Mouse (Mus musculus): ENCODE data around the gene Pitpnm2.

Gene Pitpnm2

GRCm38 (mm10) chr5:124180500-124181167 lies 68.9 kb downstream of the Pitpnm2 start:
- DNase-seq (ENCODE audit: low spot score in 2 of 2), result no peak

GRCm38 (mm10) chr5:124179411-124179810 lies 70.1 kb downstream of the Pitpnm2 start:
- no peak for DNase-seq (ENCODE audit: low spot score in 2 of 2)

- DNase-seq (ENCODE audit: low spot score in 2 of 2), result no peak
Measured at GRCm38 (mm10) chr5:124176726-124177132, 72.8 kb downstream of the Pitpnm2 start.

- no peak for DNase-seq (ENCODE audit: low spot score in 2 of 2)
Measured at GRCm38 (mm10) chr5:124175138-124175537, 74.4 kb downstream of the Pitpnm2 start.

- peak; percentile 78 to 86 for DNase-seq (ENCODE audit: low spot score in 2 of 2)
Measured at GRCm38 (mm10) chr5:124173012-124173985, 76.3 kb downstream of the Pitpnm2 start.

- DNase-seq (ENCODE audit: low spot score in 2 of 2), result no peak
Measured at GRCm38 (mm10) chr5:124172246-124172645, 77.3 kb downstream of the Pitpnm2 start.

- no peak for DNase-seq (ENCODE audit: low spot score in 2 of 2)
Measured at GRCm38 (mm10) chr5:124171781-124172180, 77.8 kb downstream of the Pitpnm2 start.

GRCm38 (mm10) chr5:124169224-124169621 lies 80.3 kb downstream of the Pitpnm2 start:
- DNase-seq (ENCODE audit: low spot score in 2 of 2), result no peak

GRCm38 (mm10) chr5:124168428-124169223 lies 80.9 kb downstream of the Pitpnm2 start:
- DNase-seq (ENCODE audit: low spot score in 2 of 2), result no peak

- DNase-seq (ENCODE audit: low spot score in 2 of 2), result no peak
Measured at GRCm38 (mm10) chr5:124167621-124168020, 81.9 kb downstream of the Pitpnm2 start.

- no peak for DNase-seq (ENCODE audit: low spot score in 2 of 2)
Measured at GRCm38 (mm10) chr5:124166741-124167140, 82.8 kb downstream of the Pitpnm2 start.

- peak; percentile 47 to 72 for DNase-seq (ENCODE audit: low spot score in 2 of 2)
Measured at GRCm38 (mm10) chr5:124165622-124166570, 83.7 kb downstream of the Pitpnm2 start.

- no peak for DNase-seq (ENCODE audit: low spot score in 2 of 2)
Measured at GRCm38 (mm10) chr5:124163445-124163844, 86.1 kb downstream of the Pitpnm2 start.

- peak in 1 of 2 experiments; percentile 43 for DNase-seq (ENCODE audit: low spot score in 2 of 2)
Measured at GRCm38 (mm10) chr5:124162577-124162976, 87.0 kb downstream of the Pitpnm2 start.

GRCm38 (mm10) chr5:124161831-124162230 lies 87.7 kb downstream of the Pitpnm2 start:
- DNase-seq (ENCODE audit: low spot score in 2 of 2), result no peak

- DNase-seq (ENCODE audit: low spot score in 2 of 2), result no peak
Measured at GRCm38 (mm10) chr5:124159453-124159852, 90.1 kb downstream of the Pitpnm2 start.

GRCm38 (mm10) chr5:124158305-124158704 lies 91.3 kb downstream of the Pitpnm2 start:
- DNase-seq (ENCODE audit: low spot score in 2 of 2), result no peak

- DNase-seq (ENCODE audit: low spot score in 2 of 2), result no peak
Measured at GRCm38 (mm10) chr5:124155943-124156342, 93.6 kb downstream of the Pitpnm2 start.

GRCm38 (mm10) chr5:124152734-124153133 lies 96.8 kb downstream of the Pitpnm2 start:
- DNase-seq (ENCODE audit: low spot score in 2 of 2), result no peak

- DNase-seq (ENCODE audit: low spot score in 2 of 2), result no peak
Measured at GRCm38 (mm10) chr5:124150895-124151294, 98.7 kb downstream of the Pitpnm2 start.

GRCm38 (mm10) chr5:124149028-124149427 lies 100.5 kb downstream of the Pitpnm2 start:
- no peak for DNase-seq (ENCODE audit: low spot score in 2 of 2)
